Mouse (Mus musculus) erythroblast, embryonic 14.5 days (primary cell): Measurements from ENCODE around the gene Isx.

Experiments used
- GATA1 ChIP-seq: IDR thresholded peaks from 2 replicates; pipeline ENCODE4 v1.6.1; 2012; ENCODE audit warnings: low read length, inconsistent platforms, mixed read lengths
- TAL1 ChIP-seq: IDR thresholded peaks from 3 replicates; pipeline ENCODE4 v1.6.1; 2012; ENCODE audit warnings: low read length, inconsistent platforms, mixed read lengths

DNA sequence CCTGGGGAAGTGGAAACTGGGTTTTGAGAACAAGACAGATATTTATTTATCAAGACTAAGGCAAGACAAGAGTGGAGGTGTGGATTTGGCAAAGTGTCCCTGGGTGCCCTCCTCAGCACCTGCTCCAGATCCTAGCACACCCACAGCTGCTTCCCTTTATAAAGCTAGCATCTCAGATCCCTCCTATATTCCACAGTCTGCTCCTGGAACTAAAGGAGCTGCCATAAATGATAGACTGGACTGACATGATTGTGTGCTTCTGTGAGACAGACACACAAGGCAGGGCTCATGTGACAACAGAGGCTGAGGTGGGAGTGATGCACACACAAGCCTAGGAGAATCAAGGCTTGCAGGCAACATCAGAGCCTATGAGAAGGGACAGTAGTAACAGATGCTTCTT, 22.0 kb upstream of the Isx start:
- no peak for TF ChIP-seq TAL1
- TF ChIP-seq GATA1: no peak
